Mouse (Mus musculus): ENCODE measurements at regions not wholly inside any gene's neighbourhood (a gene's known extent, or its start where the extent isn't known, plus 50 kb on each side); places are given as distances from the start of the nearest gene placed in this dataset.

DNA sequence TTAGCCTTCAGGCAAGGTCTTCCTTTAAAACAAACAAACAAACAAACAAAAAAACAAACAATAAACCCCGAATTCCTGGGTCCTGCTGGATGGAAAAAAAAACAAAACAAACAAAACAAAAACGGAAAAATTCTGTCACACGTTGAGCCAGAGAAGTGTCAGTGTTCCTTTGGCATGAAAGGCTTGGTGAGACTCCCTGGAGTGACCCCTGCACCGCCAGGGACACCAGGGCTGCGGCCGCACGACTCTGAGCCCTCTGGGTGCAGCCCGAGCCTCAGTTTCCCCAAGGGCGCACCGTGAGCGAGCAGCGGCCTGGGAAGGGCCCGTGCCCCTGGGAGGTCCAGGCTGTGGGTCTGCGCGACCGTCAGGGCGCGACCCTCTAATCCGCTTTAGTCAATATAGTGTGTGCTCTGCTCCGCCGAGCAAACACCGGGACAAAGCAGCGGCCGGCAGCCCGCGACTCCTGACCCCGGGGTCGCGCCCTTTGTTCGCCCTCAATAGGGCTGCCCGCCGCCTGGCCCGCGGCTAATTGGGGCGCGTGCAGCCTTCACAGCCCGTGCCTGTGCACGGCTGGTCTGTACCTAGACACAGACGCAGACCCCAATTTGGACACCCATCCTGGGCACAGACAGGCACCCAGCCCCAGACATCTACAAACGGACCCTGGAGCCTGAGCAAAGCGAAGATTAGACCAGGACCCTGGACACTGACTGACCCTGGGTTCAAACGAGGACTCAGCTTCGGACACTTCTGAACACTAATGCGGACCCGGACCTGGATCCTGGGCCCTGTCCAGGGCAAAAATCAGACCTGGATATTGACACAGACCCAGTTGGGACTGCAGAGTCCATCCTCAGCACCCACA, 74.0 kb upstream of the Ppara start:
- no peak for DNase-seq (ENCODE audit: low read depth, low spot score)

DNA sequence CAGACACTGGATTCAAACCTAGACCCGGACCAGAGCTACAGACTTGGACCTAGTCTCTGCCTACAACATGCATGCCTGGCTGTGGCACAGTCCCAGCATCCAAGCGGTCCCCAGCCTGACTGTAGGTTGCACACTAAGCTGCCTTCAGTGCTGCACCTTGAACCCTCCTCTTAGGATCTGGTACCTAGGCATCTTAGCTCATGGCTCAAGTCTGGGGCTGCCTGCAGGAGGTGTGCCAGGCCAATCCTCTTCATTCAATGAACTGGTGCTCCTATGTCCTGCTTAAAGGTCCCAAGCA, 73.4 kb upstream of the Ppara start:
- DNase-seq (ENCODE audit: low read depth, low spot score) = no peak

DNA sequence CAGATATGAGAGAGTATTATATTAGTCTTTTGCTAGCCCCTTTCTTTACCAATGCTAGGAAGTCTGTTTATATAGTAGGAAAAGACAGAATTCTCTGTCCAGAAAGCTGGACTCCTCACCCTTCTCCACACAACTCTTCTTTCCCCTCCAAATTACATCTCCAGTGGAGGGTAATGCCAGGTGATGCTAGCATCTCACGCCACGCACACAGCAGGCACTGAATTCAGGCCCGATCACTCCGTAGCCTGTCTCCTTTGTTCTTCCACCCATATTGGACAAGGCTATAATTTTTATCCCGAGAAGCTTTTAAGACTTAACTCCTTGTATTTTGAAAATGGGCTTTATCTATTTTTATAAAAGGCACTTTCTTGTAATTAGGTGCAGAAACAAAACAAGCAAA, 73.0 kb upstream of the Ppara start:
- no peak for DNase-seq (ENCODE audit: low read depth, low spot score)

GRCm38 (mm10) chr15:85662271-85662670, 72.5 kb upstream of the Ppara start:
- no peak for DNase-seq (ENCODE audit: low read depth, low spot score)

DNA sequence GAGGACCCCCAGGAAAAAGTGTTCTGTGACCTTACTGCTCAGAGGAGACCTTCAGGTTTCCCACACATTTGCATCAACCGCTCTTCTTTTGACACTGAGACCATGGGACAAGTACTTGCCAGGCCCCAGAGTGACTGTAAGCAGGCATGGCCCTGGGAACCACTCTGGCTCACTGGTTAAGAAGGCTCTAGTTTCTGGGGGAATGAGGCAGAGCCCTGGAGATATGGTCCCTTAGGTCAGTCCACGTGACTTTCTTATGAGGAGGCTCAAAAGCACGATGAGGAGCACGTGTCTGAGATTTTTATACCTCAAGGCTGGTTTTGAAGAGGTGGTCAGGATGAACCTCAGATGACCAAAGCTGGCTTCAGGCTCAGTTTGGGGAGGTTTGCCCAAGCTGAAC, 72.1 kb upstream of the Ppara start:
- no peak for DNase-seq (ENCODE audit: low read depth, low spot score)

- no peak for DNase-seq (ENCODE audit: low read depth, low spot score)
Measured at GRCm38 (mm10) chr15:85663757-85664431, 70.9 kb upstream of the Ppara start.

DNA sequence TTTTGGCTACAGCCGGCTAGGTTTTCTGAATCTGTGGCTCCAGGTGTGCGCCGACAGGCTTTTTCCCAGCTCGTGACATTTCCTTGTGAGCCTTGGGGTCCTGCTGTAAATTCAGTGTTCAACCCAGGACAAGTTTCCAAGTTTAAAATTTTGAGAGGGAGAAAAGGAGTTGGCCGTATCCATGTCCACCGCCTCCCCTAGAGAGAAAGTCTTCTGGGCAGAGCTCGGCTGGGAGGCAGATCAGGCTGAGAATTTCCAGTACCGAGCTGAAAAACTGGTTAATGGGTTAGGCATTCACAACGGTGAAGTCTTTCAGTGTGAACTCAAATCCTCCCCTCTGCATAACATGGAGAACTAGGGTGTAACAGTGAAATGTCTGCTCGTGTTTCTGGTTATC, 70.4 kb upstream of the Ppara start:
- no peak for DNase-seq (ENCODE audit: low read depth, low spot score)

GRCm38 (mm10) chr15:85665181-85665821, 69.5 kb upstream of the Ppara start:
- DNase-seq (ENCODE audit: low read depth, low spot score) = no peak

DNA sequence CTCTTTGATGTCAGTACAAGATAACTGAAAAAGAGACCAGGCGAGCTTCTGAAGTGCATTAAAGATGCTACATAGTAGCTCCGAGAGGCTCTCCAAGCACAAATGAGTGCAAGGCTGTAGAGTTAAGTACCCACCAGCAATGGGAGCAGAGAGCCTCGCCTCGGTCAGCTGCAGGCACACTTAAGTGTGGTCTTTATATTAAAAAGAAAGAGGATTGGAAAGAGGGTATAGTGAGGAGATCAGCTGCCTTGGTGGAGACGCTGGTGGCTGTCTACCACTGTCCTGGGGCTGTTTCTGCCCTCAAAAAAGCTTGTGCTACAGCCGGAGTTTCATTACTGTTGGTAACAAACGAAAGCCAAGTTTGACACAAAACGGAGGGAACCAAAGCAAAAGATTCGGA, 68.3 kb upstream of the Ppara start:
- no peak for DNase-seq (ENCODE audit: low read depth, low spot score)

DNA sequence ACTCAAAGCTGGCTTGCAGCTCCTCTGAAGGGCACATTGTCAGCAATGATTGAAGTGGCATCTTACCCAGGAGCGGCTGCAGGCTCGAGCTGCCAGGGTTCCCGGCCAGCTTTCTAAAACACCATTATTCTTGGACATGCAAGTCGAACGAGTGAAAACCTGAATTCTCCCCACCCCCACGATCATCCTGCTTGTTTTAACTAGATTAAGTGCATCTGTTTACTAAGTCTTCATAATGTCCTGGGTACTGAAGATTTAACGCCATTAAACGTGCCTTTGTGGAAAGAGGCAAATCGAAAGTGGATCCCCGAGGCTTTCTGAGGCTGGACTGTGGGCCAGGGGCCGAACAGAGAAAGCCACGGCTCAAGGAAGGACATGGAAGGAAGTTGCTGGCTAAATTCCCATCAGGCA, 67.4 kb upstream of the Ppara start:
- no peak for DNase-seq (ENCODE audit: low read depth, low spot score)

DNA sequence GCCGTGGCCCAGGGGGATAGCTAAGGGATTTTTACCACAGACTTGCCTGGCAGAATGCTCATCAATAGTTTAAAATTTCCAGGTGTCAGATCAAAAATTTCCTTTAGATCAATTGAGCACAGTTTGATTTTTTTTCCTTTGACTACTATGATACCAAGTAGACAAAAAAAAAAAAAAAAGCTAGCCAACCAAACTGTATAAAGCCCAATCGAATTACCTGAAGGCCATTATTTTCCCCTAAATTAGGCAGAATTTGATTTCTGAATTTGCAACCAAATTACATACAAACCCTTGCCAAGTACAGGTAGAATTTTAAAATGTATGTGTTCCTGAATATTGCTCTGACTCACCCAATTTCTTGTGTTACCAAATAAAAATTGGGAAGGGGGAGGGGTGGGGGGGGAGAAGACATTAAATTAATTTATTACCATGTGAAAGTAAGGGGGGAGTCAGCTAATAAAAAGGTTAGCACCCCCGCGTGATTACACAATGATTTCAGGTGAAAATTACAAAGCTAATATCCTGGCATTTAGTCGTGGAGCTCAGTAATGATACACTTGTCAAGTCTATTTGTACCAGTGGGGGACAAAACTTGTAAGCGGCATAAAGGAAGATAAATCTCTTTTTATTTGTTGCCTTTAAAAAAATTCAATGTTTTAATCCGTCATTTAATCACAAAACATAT, 66.7 kb upstream of the Ppara start:
- no peak for DNase-seq (ENCODE audit: low read depth, low spot score)

DNA sequence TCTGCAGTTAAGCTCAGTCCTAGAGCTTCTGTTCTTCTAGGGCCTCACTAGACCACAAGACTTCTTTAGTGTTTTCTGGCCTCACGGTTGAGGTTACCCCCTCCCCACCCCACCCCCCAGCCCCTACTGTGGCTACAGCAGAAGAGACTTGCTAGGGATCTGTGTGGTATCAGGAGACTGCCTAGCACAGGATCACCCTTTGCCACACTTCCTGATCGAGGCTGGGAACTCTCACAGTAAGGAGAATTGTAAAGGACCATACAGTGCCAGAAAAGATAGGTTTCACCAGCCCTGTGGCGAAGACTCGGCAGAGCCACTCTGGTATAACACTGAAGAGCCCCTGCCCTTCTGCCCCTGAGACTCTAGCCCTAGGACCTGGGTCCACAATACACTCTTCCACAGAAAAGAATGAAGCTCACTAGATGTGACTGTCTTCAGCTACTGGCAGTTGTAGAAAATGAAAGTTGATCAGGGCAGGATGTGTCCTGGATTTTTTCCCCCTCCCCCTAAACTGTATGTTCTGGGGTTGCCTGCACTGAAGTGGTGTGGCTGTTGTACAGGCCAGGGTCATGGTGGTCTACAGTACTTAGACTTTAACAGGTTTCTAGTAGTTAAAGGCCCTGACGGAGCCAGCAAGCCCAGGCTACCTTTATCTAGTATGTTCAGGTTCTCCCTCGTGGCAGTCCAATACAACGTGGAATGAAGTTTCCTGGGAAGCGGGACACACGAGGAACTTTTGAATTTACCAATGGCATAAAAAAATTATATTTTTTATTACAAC, 65.7 kb upstream of the Ppara start:
- DNase-seq (ENCODE audit: low read depth, low spot score) = no peak

DNA sequence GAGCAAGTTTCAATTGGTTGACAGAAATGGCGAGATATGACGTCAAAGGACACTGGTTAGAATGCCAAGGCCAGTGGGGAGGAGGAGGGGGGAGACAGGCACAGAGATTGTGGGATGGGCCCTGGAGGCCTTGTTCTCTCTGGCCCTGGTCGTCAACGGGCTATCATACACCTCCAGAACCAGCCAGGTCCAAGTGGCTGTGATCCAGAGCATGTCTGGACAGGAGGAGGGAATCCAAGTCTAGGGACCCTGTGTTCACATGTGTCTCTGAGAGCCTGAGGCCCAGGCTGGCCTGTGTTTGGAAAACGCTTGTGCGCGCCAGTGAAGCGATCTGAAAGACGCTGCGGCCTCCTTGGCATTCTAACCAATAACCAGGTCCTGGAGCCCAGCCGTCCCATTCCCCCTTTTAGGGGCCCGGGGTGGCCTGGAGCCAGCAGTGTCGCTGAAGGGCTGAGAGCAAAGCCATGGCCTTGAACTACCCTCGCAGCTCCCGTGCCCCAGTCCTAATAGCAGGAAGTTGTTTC, 65.1 kb upstream of the Ppara start:
- no peak for DNase-seq (ENCODE audit: low read depth, low spot score)

DNA sequence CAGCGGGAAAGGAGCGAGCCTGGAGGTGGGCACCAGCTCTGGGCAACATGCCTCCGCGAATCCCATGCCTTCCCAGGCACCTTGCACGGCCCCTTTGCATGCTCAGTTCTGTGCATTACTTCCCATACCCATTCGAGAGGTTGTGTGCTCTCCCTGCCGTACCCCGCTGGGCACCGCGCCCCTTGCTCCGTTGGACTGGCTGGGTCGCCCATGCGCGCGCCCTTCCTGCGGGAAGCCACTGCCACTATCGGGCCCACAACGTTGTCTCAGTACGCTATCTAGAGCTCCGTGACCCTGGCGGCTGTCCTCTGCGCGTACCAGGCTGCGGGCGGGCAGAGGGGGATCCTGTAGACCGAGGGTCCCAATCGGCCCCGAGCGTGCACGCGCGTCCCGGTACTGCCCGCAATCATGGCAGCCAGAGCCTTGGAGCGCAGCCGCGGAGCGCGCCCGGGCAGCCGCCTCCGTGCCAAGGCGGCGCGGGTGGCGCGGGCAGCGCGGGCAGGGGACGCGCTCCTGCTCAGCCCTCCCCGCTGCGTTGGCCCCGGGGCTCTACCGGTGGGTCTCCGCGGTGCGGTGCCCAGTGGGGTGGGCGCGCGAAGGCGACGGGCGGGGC, 64.5 kb upstream of the Ppara start:
- DNase-seq (ENCODE audit: low read depth, low spot score) = no peak

DNA sequence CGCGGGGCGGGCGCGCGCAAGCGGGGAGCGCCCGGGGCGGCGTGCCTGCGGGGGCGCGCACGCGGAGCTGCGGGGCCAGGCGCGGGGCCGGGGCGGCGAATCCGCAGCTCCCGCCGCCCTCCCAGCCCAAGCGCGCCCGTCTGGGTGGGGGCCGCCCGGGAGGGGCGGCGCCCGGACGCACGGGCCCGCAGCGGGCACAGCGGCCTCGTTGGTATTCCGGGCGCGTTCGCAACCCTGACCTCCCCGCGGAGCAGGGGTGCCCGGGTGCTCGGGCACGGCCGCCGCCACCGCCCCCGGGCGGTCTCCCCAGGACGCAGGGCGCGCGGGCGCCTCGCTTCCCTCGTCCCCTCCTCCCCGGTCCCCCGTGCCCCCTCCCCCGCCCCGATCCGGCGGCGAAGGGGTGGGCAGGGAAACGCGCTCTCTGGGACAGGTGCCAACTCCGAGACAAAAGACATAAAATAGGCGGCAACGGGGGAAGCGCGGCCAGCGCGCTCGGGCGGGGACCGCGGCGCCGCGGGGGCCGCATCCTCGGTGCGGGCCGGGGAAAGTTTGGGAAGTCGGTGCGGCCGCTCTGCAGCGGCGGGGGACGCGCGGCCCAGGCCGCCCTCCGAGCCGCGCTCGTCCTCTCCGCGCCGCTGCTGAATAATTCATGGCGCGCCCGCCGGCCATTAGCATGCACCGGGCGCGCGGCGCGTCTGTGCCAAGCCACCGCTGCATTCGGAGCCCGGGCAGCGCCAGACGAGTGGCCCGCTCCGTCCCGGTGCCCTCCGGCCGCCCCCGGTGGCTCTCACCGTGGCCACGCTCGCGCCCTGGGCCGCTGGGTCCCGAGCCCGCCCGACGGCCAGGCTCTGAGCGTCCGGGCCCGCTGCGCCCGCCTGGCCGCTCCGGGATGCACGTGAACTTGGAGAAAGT, 63.7 kb upstream of the Ppara start:
- DNase-seq (ENCODE audit: low read depth, low spot score) = no peak

GRCm38 (mm10) chr15:85671701-85672191, 63.0 kb upstream of the Ppara start:
- no peak for DNase-seq (ENCODE audit: low read depth, low spot score)

GRCm38 (mm10) chr15:85672376-85672775, 62.4 kb upstream of the Ppara start:
- DNase-seq (ENCODE audit: low read depth, low spot score) = no peak

GRCm38 (mm10) chr15:85672931-85673330, 61.9 kb upstream of the Ppara start:
- DNase-seq (ENCODE audit: low read depth, low spot score) = no peak

GRCm38 (mm10) chr15:85673506-85673905, 61.3 kb upstream of the Ppara start:
- no peak for DNase-seq (ENCODE audit: low read depth, low spot score)

All from retina, adult 2 months (tissue).